Mouse (Mus musculus) adrenal gland, postnatal 4 days (tissue): ENCODE data around the gene Rps6ka5. TPM values are rescaled to one million over a fixed set of nuclear protein-coding genes. Genes with fewer than 3 reads are reported as not detected.

ENCODE experiments used
- DNase-seq, 2 experiments: peaks; one replicate each; pipeline ENCODE4 v3.0.0; 2021 to 2022; ENCODE audit warnings: low spot score in 2 of 2, mixed read lengths in 2 of 2
- total RNA-seq, 2 experiments: library from RNA; stranded (reverse); gene quantifications; 2 replicates each; pipeline ENCODE4 v1.2.3; 2021

Rps6ka5 gene
- total RNA-seq, 2 experiments from 2014 or later, result 10.7 to 12.0 TPM

GRCm38 (mm10) chr12:100609064-100609463, 117.7 kb downstream of the Rps6ka5 start:
- DNase-seq, result no peak

- DNase-seq, result no peak
These were observed 120.0 kb downstream of the Rps6ka5 start for GRCm38 (mm10) chr12:100606733-100607132.

- no peak for DNase-seq
These were observed 121.2 kb downstream of the Rps6ka5 start for GRCm38 (mm10) chr12:100605596-100605995.

- DNase-seq, result no peak
These were observed 122.2 kb downstream of the Rps6ka5 start for GRCm38 (mm10) chr12:100604540-100604939.

GRCm38 (mm10) chr12:100594700-100595099, 132.1 kb downstream of the Rps6ka5 start:
- DNase-seq, result no peak

GRCm38 (mm10) chr12:100586601-100587000, 140.2 kb downstream of the Rps6ka5 start:
- no peak for DNase-seq

- DNase-seq, result no peak
These were observed 147.6 kb downstream of the Rps6ka5 start for GRCm38 (mm10) chr12:100579221-100579620.

GRCm38 (mm10) chr12:100578291-100578690, 148.5 kb downstream of the Rps6ka5 start:
- no peak for DNase-seq

GRCm38 (mm10) chr12:100575739-100576138, 151.0 kb downstream of the Rps6ka5 start:
- no peak for DNase-seq

GRCm38 (mm10) chr12:100570522-100571072, 156.2 kb downstream of the Rps6ka5 start:
- DNase-seq, result no peak

GRCm38 (mm10) chr12:100568831-100569230, 158.0 kb downstream of the Rps6ka5 start:
- DNase-seq, result no peak

- no peak for DNase-seq
These were observed 158.7 kb downstream of the Rps6ka5 start for GRCm38 (mm10) chr12:100568105-100568504.

- no peak for DNase-seq
These were observed 159.2 kb downstream of the Rps6ka5 start for GRCm38 (mm10) chr12:100567627-100568026.

- DNase-seq, result no peak
These were observed 173.1 kb downstream of the Rps6ka5 start for GRCm38 (mm10) chr12:100553675-100554074.

- DNase-seq, result no peak
These were observed 174.8 kb downstream of the Rps6ka5 start for GRCm38 (mm10) chr12:100551972-100552371.

- DNase-seq, result no peak
These were observed 182.6 kb downstream of the Rps6ka5 start for GRCm38 (mm10) chr12:100544194-100544567.

- no peak for DNase-seq
These were observed 183.2 kb downstream of the Rps6ka5 start for GRCm38 (mm10) chr12:100543437-100544193.

- DNase-seq, result no peak
These were observed 184.3 kb downstream of the Rps6ka5 start for GRCm38 (mm10) chr12:100542494-100542893.

- DNase-seq, result no peak
These were observed 184.7 kb downstream of the Rps6ka5 start for GRCm38 (mm10) chr12:100542076-100542475.

GRCm38 (mm10) chr12:100539158-100539714, 187.5 kb downstream of the Rps6ka5 start:
- no peak for DNase-seq

- no peak for DNase-seq
These were observed 188.2 kb downstream of the Rps6ka5 start for GRCm38 (mm10) chr12:100538445-100539157.

GRCm38 (mm10) chr12:100537091-100537490, 189.7 kb downstream of the Rps6ka5 start:
- no peak for DNase-seq
